Mouse (Mus musculus) lung, embryonic 15.5 days (tissue): ENCODE data around the gene Zfp574. TPM values are rescaled to one million over a fixed set of nuclear protein-coding genes. Genes with fewer than 3 reads are reported as not detected.

ENCODE experiments used
- ATAC-seq: fragments of 200-750 bp; cut with Nextera tagmentation; 2 replicates; pipeline ENCODE4 v1.8.0; 2017; ENCODE audit warnings: moderate number of reproducible peaks, borderline replicate concordance; ENCODE audit not compliant: low FRiP score, low TSS enrichment; ENCODE audit errors: extremely low read depth
- H3K27ac ChIP-seq: fragments of 300-500 bp; sonication (generic); 2 replicates; pipeline ENCODE4 v1.5.1; 2015; ENCODE audit warnings: moderate library complexity, mild to moderate bottlenecking, inconsistent platforms
- H3K27me3 ChIP-seq: fragments of 300-500 bp; sonication (generic); 2 replicates; pipeline ENCODE4 v1.6.1; 2015; ENCODE audit warnings: inconsistent platforms
- H3K36me3 ChIP-seq: fragments of 300-500 bp; sonication (generic); 2 replicates; pipeline ENCODE4 v1.6.1; 2015; ENCODE audit warnings: inconsistent platforms
- H3K4me1 ChIP-seq: fragments of 300-500 bp; sonication (generic); 2 replicates; pipeline ENCODE4 v1.6.1; 2015; ENCODE audit warnings: inconsistent platforms
- H3K4me2 ChIP-seq: fragments of 300-500 bp; sonication (generic); 2 replicates; pipeline ENCODE4 v1.6.1; 2015; ENCODE audit warnings: inconsistent platforms, mild to moderate bottlenecking, moderate library complexity
- H3K4me3 ChIP-seq: fragments of 300-500 bp; sonication (generic); 2 replicates; pipeline ENCODE4 v1.5.1; 2015; ENCODE audit warnings: mild to moderate bottlenecking, inconsistent platforms
- H3K9ac ChIP-seq: fragments of 300-500 bp; sonication (generic); 2 replicates; pipeline ENCODE4 v1.6.1; 2015; ENCODE audit warnings: inconsistent platforms
- H3K9me3 ChIP-seq: fragments of 300-500 bp; sonication (generic); 2 replicates; pipeline ENCODE4 v1.6.1; 2016; ENCODE audit warnings: inconsistent platforms
- WGBS: fragments of 180-500 bp; shearing (Covaris S2); methylation state at CpG from one replicate; pipeline ENCODE4 v1.1.7; 2015; 5-methylcytosine and 5-hydroxymethylcytosine counted together
- microRNA-seq: library from miRNA; unstranded; fragments of <30 nt; microRNA quantifications from one replicate; pipeline ENCODE4, GENCODE M21; 2016
- polyA plus RNA-seq: library from polyadenylated mRNA; unstranded; fragments of >200 nt; fragmentation: Nextera tagmentation; extraction: Ambion mirVana; gene quantifications from 2 replicates; pipeline ENCODE4 v1.2.1, GENCODE M21; 2015

The Zfp574 gene
- polyA plus RNA-seq, 1 experiment from 2014 or later = 30.4 TPM

DNA sequence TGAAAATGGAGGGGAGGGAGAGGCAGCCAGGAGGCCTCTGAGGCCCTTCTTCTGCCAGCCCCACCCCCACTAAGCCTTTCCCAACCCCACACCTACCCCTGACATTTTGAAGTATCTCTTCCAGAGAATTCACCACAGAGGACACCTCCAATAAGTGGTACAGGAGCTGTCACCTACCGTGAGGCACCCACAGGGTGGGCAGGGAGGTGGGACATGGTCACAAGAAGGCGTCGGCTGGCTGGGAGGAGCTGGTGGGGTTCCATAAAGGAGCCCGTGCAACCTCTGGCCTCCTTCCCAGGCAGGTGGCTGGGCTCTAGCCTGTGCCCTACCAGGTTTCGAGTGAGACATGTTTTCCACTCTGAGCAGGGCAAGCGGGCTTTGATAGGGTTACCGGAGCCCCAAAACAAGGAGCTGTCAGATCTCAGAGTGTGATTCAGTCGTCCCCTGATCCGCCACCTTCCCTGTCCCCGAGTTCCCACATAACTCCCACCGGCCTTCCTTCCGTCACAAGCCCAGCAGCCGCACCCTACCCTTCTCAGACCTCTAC, 48.9 kb downstream of the Zfp574 start:
- Histone ChIP-seq H3K4me3 (no peak overlapping the region), H3K36me3 (no peaks in the 10 kb centered on the region), H3K9ac (no peak overlapping the region), H3K9me3 (no peaks in the 10 kb centered on the region), H3K27ac (no peak overlapping the region), H3K4me2 (no peak overlapping the region), H3K4me1 (no peaks in the 10 kb centered on the region), H3K27me3 (no peaks in the 10 kb centered on the region)
- ATAC-seq = no peak
- 50% methylated on average over 13 of the region's 13 CpGs for WGBS

DNA sequence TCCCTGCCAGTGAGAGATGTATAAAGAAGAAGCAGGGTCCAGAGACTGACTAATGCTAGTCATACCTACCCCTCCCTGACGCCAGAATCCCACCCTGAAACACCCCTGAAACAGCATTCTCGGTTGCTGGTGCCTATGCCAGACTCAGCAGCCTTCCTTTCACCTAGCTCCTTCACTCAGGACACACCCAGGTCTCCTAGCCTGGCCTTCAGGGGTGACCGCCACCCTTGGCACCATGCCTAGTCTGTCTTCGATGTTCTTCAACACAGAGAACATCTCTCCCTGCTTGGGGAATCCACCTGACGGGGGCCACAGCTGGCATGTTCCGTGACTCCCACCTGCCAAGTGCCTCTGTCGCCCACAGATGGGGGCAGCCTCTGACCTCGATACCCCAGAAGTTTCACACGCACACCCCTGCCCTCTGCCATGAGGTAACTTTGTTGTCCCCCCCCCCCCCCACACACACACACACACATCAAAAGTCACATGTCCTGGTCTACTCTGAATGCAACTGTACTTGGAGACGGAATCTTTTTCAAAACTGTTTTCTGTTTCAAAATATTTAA, 53.4 kb downstream of the Zfp574 start:
- 64% methylated on average over 10 of the region's 10 CpGs for WGBS
- H3K27ac ChIP-seq = no peak overlapping the region
- no peak overlapping the region for H3K9ac ChIP-seq
- no peaks in the 10 kb centered on the region for H3K27me3 ChIP-seq
- ATAC-seq = no peak
- H3K4me2 ChIP-seq = no peak overlapping the region
- H3K36me3 ChIP-seq = no peaks in the 10 kb centered on the region
- no peaks in the 10 kb centered on the region for H3K9me3 ChIP-seq
- no peaks in the 10 kb centered on the region for H3K4me1 ChIP-seq
- H3K4me3 ChIP-seq = no peak overlapping the region

GRCm38 (mm10) chr7:25127971-25128370, 55.6 kb downstream of the Zfp574 start:
- no peak for ATAC-seq
- no peak overlapping the region for H3K4me2 ChIP-seq
- no peak overlapping the region for H3K9ac ChIP-seq
- H3K9me3 ChIP-seq = no peaks in the 10 kb centered on the region
- no peak overlapping the region for H3K27ac ChIP-seq
- H3K4me3 ChIP-seq = no peak overlapping the region
- H3K4me1 ChIP-seq = no peaks in the 10 kb centered on the region
- peaks cover 22% of the 10 kb centered on the region for H3K27me3 ChIP-seq
- 47% methylated on average over 9 of the region's 9 CpGs for WGBS
- H3K36me3 ChIP-seq = no peaks in the 10 kb centered on the region

DNA sequence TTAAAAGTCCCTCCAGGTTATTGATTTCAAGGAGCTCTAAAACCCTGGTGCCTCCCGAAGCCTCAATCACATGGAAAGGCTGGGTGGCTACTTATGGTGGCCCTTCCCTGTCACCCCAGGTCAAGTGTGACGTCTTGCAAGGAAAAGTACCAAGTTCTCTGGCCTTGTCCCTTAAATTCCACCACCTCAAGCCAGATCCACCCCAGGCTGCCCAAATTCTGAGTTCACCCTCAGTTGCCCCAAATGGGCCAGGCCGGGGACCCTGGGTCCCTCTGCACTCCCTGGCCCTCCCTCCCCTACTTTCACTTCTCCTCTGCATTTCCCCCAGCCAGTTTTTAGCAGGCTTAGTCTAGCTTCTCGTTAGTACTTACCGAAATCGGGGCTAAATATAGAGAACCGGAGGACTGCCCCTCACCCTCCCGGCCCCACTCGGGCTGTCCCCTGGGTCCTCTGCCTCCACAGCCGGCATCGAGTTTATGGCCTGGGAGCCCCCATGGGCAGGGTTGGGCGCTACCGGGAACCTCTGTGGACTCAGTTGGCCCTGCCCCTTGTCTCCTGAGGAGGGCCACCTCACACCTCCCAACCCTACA, 57.1 kb downstream of the Zfp574 start:
- WGBS = 57% methylated on average over 13 of the region's 13 CpGs
- Histone ChIP-seq H3K9ac (no peak overlapping the region), H3K4me3 (no peak overlapping the region), H3K27me3 (peaks cover 36% of the 10 kb centered on the region), H3K36me3 (no peaks in the 10 kb centered on the region), H3K9me3 (no peaks in the 10 kb centered on the region), H3K27ac (no peak overlapping the region), H3K4me1 (0 out of 2 replicates have a peak, but pooled peaks cover 3% of the 10 kb centered on the region), H3K4me2 (no peak overlapping the region)
- no peak for ATAC-seq

GRCm38 (mm10) chr7:25130565-25130964, 58.2 kb downstream of the Zfp574 start:
- Histone ChIP-seq H3K4me1 (0 out of 2 replicates have a peak, but pooled peaks cover 3% of the 10 kb centered on the region), H3K4me3 (no peak overlapping the region), H3K9ac (no peak overlapping the region), H3K27ac (no peak overlapping the region), H3K36me3 (no peaks in the 10 kb centered on the region), H3K4me2 (no peak overlapping the region), H3K27me3 (peaks cover 46% of the 10 kb centered on the region), H3K9me3 (no peaks in the 10 kb centered on the region)
- 77% methylated on average over 11 of the region's 11 CpGs for WGBS
- no peak for ATAC-seq

DNA sequence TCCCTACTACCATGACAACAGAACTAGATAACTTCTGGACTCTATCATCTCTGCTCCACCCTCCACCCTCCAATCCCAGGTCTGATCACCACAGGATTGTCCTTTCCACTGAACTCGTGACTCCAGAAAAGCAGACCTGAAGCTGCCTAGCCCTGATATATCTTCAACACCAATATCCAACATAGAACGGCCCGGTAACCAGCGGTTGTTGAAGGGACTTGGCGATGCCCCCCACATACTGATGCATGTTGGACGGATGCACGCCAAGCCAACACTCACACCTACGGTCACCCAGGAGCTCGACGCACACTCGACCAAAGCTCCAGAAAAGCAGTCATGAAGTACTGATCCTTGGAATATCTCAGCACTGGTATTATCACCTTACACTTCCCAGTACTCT, 58.9 kb downstream of the Zfp574 start:
- 84% methylated on average over 11 of the region's 11 CpGs for WGBS
- Histone ChIP-seq H3K9me3 (no peaks in the 10 kb centered on the region), H3K27me3 (peaks cover 49% of the 10 kb centered on the region)

GRCm38 (mm10) chr7:25132318-25132960, 60.1 kb downstream of the Zfp574 start:
- Histone ChIP-seq H3K27ac (no peak overlapping the region), H3K9ac (no peak overlapping the region), H3K9me3 (no peaks in the 10 kb centered on the region), H3K4me3 (0 out of 2 replicates have a peak overlapping the region, but pooled peaks have one; percentile 3), H3K36me3 (no peaks in the 10 kb centered on the region), H3K4me1 (0 out of 2 replicates have a peak, but pooled peaks cover 3% of the 10 kb centered on the region), H3K4me2 (peak overlapping the region; percentile 8; the same call in 1 of the 2 replicates), H3K27me3 (peaks cover 49% of the 10 kb centered on the region)
- WGBS = 8% methylated on average over 24 of the region's 25 CpGs
- no peak for ATAC-seq

More for the DNA sequence above, 58.9 kb downstream of the Zfp574 start:
- H3K4me3 ChIP-seq = no peak overlapping the region
- ATAC-seq = no peak
- H3K4me1 ChIP-seq = 0 out of 2 replicates have a peak, but pooled peaks cover 3% of the 10 kb centered on the region
- no peak overlapping the region for H3K4me2 ChIP-seq
- H3K9ac ChIP-seq = no peak overlapping the region
- no peaks in the 10 kb centered on the region for H3K36me3 ChIP-seq
- no peak overlapping the region for H3K27ac ChIP-seq

Small RNA genes within 50 kb of the gene (microRNA-seq; reads per million reads assigned to microRNA genes)
- gene Mir6537 = not detected

Other genes with a start within 250 kb of the Zfp574 start
- gene Gm9844, start 210.4 kb upstream of the Zfp574 start, polyA plus RNA-seq = 14.1 and 18.4 TPM in 2 replicates
- not detected in 2 replicates for gene Lypd4, start 202.6 kb upstream of the Zfp574 start, polyA plus RNA-seq
- not detected in 2 replicates for gene Dmrtc2, start 202.5 kb upstream of the Zfp574 start, polyA plus RNA-seq
- 2,408 and 2,762 TPM in 2 replicates for gene Rps19, start 188.2 kb upstream of the Zfp574 start, polyA plus RNA-seq
- gene Cd79a, start 175.2 kb upstream of the Zfp574 start, polyA plus RNA-seq = 0.25 and 0.52 TPM in 2 replicates
- 115 and 128 TPM in 2 replicates for gene Arhgef1, start 169.7 kb upstream of the Zfp574 start, polyA plus RNA-seq
- not detected in 2 replicates for gene Gm4881, start 128.1 kb upstream of the Zfp574 start, polyA plus RNA-seq
- gene Rabac1, start 99.8 kb upstream of the Zfp574 start, polyA plus RNA-seq = 154 and 156 TPM in 2 replicates
- gene Atp1a3, start 66.6 kb upstream of the Zfp574 start, polyA plus RNA-seq = 0.84 and 1.3 TPM in 2 replicates
- gene Grik5, start 221 bp upstream of the Zfp574 start, polyA plus RNA-seq = 3.8 and 4.2 TPM in 2 replicates
- 0.31 and 0.55 TPM in 2 replicates for gene Pou2f2, start 107.2 kb downstream of the Zfp574 start, polyA plus RNA-seq
- gene Dedd2, start 148.0 kb downstream of the Zfp574 start, polyA plus RNA-seq = 9.6 and 11.2 TPM in 2 replicates
- gene Zfp526, start 148.9 kb downstream of the Zfp574 start, polyA plus RNA-seq = 3.0 and 3.6 TPM in 2 replicates
- 9.8 and 10.7 TPM in 2 replicates for gene Gsk3a, start 165.3 kb downstream of the Zfp574 start, polyA plus RNA-seq
- gene Erf, start 178.2 kb downstream of the Zfp574 start, polyA plus RNA-seq = 18.8 and 20.3 TPM in 2 replicates
- 29.5 and 30.3 TPM in 2 replicates for gene Cic, start 195.1 kb downstream of the Zfp574 start, polyA plus RNA-seq
- 174 and 183 TPM in 2 replicates for gene Pafah1b3, start 225.4 kb downstream of the Zfp574 start, polyA plus RNA-seq
- gene Prr19, start 228.8 kb downstream of the Zfp574 start, polyA plus RNA-seq = 0.27 and 0.38 TPM in 2 replicates
- gene Tmem145, start 233.5 kb downstream of the Zfp574 start, polyA plus RNA-seq = 0.22 and 0.25 TPM in 2 replicates
- gene Megf8, start 244.6 kb downstream of the Zfp574 start, polyA plus RNA-seq = 12.7 and 13.5 TPM in 2 replicates